Mouse (Mus musculus): ENCODE measurements around the gene Gls2. TPM values are rescaled to one million over a fixed set of nuclear protein-coding genes. Genes with fewer than 3 reads are reported as not detected.

The Gls2 gene
- total RNA-seq (2023), result not detected

GRCm38 (mm10) chr10:128194024-128194550 lies at the start of gene Gls2:
Gene Gls2, plus strand, starts transcription at chr10:128194457.

DNA sequence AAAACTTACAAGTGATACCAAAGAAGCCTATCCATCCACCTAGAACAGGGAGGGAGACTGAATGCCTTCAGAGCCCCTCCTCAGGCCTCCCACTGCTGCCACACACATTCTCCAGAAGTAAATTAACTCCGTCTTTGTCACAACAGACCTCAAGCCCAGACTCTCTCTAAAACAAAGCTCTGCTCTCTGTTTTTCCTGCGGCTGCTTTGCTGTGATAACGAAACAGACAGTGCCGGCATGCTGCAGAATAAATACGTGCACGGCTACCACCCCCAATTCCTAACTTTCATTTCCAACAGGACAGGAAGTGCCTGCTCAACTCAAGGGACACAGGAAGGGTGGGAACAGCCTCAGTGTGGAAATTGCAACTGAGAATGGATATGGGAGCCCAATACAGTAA lies 14.3 kb upstream of the Gls2 start, which contains the start of gene Rbms2:
TSS of gene Rbms2 (minus strand) at position 309 of the 400 bp plus-strand sequence.

DNA sequence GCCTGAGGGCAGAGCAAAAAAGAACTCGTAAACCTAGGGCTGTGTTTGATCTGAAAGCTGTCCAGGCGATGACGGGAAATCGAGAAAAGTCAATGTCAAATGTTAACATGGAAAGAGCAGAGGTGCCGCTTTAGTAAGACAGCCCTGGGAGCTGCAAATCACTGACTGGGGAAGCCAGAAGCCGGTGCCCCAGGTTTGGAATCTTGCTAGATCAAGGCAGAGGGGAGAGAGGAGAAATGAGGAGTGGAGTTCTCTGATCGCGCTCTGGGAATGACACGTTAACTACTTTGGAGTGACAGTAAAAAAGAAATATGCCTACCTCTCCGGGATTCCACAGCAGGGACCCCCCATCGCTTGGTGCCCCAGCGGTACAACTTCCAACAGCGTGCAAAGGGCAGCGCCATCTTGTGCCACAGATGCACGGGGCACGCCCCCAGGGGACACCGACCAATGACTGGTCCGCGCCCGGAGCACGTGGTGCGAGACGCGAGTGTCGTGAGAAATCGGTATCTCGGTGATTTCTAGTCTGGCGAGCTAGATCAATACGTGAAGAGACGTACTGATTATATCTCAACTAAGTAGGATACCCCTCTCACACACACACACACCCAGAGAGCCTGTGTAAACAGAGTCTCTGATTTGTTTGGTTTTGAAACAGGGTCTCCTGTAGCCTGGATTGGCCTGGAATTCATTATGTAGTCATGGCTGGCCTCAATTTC lies 17.3 kb downstream of the Gls2 start, which contains the start of gene Spryd4:
TSS of gene Spryd4 (minus strand) at position 418 of the 719 bp plus-strand sequence.

DNA sequence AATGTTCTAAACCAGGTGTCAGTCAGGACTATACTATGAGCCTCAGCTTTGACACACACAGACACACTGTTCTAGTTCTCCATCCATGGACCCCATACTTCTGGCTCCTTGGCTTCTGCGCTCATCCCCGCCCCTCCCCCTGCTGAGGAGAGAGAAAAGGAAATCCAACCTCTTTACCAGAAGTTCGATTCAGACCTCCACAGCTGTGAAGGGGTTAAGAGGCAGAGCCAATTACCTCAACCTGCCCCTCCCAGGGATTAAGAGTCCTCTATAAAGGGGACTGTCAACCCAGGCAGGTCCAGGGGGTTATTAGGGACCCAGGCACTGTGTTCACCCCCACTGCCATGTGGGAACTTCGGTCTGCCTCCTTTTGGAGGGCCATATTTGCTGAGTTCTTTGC lies 31.3 kb downstream of the Gls2 start, which contains the start of gene Mip:
TSS of gene Mip (plus strand) at position 301 of the 400 bp plus-strand sequence.

GRCm38 (mm10) chr10:128231697-128232419 lies 37.6 kb downstream of the Gls2 start, which contains the start of gene Timeless:
Gene Timeless, plus strand, starts transcription at chr10:128232065.

GRCm38 (mm10) chr10:128253677-128254255 lies 59.5 kb downstream of the Gls2 start, which contains the start of gene Apon:
Gene Apon, plus strand, starts transcription at chr10:128254096.

Other genes with a start within 250 kb of the Gls2 start
- not detected for gene Hsd17b6, start 186.8 kb upstream of the Gls2 start, total RNA-seq (2023)
- 13.9 TPM for gene Prim1, start 179.3 kb upstream of the Gls2 start, total RNA-seq (2023)
- 733 TPM for gene Naca, start 158.9 kb upstream of the Gls2 start, total RNA-seq (2023)
- 122 TPM for gene Ptges3, start 135.5 kb upstream of the Gls2 start, total RNA-seq (2023)
- 586 TPM for gene Atp5b, start 111.2 kb upstream of the Gls2 start, total RNA-seq (2023)
- 125 TPM for gene Baz2a, start 102.9 kb upstream of the Gls2 start, total RNA-seq (2023)
- gene Rbms2, start 14.2 kb upstream of the Gls2 start, total RNA-seq (2023), result 49.3 TPM
- 16.1 TPM for gene Spryd4, start 17.4 kb downstream of the Gls2 start, total RNA-seq (2023)
- not detected for gene Mip, start 31.4 kb downstream of the Gls2 start, total RNA-seq (2023)
- gene Timeless, start 37.6 kb downstream of the Gls2 start, total RNA-seq (2023), result 30.5 TPM
- gene Apon, start 59.6 kb downstream of the Gls2 start, total RNA-seq (2023), result not detected
- not detected for gene Apof, start 74.2 kb downstream of the Gls2 start, total RNA-seq (2023)
- 64.0 TPM for gene Stat2, start 76.1 kb downstream of the Gls2 start, total RNA-seq (2023)
- gene Il23a, start 104.3 kb downstream of the Gls2 start, total RNA-seq (2023), result not detected
- 41.8 TPM for gene Pan2, start 108.9 kb downstream of the Gls2 start, total RNA-seq (2023)
- gene Cnpy2, start 128.0 kb downstream of the Gls2 start, total RNA-seq (2023), result 29.1 TPM
- gene Cs, start 143.3 kb downstream of the Gls2 start, total RNA-seq (2023), result 90.9 TPM
- gene Coq10a, start 174.5 kb downstream of the Gls2 start, total RNA-seq (2023), result 27.2 TPM
- 51.7 TPM for gene Ankrd52, start 182.7 kb downstream of the Gls2 start, total RNA-seq (2023)
- gene Slc39a5, start 206.8 kb downstream of the Gls2 start, total RNA-seq (2023), result not detected
- gene Nabp2, start 217.0 kb downstream of the Gls2 start, total RNA-seq (2023), result 39.4 TPM
- gene Rnf41, start 217.2 kb downstream of the Gls2 start, total RNA-seq (2023), result 28.5 TPM